Mouse (Mus musculus) forebrain, embryonic 14.5 days (tissue): ENCODE results near the gene Rrnad1. TPM values are rescaled to one million over a fixed set of nuclear protein-coding genes. Genes with fewer than 3 reads are reported as not detected.

ENCODE experiments used
- ATAC-seq: fragments of 200-750 bp; cut with Nextera tagmentation; 2 replicates; pipeline ENCODE4 v1.8.0; 2017; ENCODE audit warnings: mild to moderate bottlenecking, moderate library complexity
- DNase-seq: peaks from one replicate; pipeline ENCODE4 v3.0.0-alpha.2; 2015; ENCODE audit warnings: low spot score
- H3K27ac ChIP-seq: fragments of 300-500 bp; sonication (generic); 2 replicates; pipeline ENCODE4 v1.5.1; 2014; ENCODE audit warnings: low read depth, mild to moderate bottlenecking, control low read depth, low read length, moderate library complexity
- H3K27me3 ChIP-seq: fragments of 300-500 bp; sonication (generic); replicated peaks from 2 replicates; pipeline ENCODE4 v1.6.1; 2014; ENCODE audit warnings: low read length, control low read depth, mixed read lengths; ENCODE audit not compliant: control insufficient read depth, insufficient read depth
- H3K36me3 ChIP-seq: fragments of 300-500 bp; sonication (generic); 2 replicates; pipeline ENCODE4 v1.6.1; 2014; ENCODE audit warnings: low read length, control low read depth; ENCODE audit not compliant: control insufficient read depth, insufficient read depth
- H3K4me1 ChIP-seq: fragments of 300-500 bp; sonication (generic); 2 replicates; pipeline ENCODE4 v1.6.1; 2014; ENCODE audit warnings: antibody characterized with exemption, low read length, control low read depth; ENCODE audit not compliant: control insufficient read depth, insufficient read depth
- H3K4me2 ChIP-seq: fragments of 300-500 bp; sonication (generic); 2 replicates; pipeline ENCODE4 v1.6.1; 2014; ENCODE audit warnings: mild to moderate bottlenecking, control low read depth, low read length
- H3K4me3 ChIP-seq: fragments of 300-500 bp; sonication (generic); 2 replicates; pipeline ENCODE4 v1.5.1; 2014; ENCODE audit warnings: low read depth, low read length, control low read depth
- H3K9ac ChIP-seq: fragments of 300-500 bp; sonication (generic); 2 replicates; pipeline ENCODE4 v1.6.1; 2014; ENCODE audit warnings: mild to moderate bottlenecking, low read length, control low read depth, moderate library complexity
- H3K9me3 ChIP-seq: fragments of 300-500 bp; sonication (generic); replicated peaks from 2 replicates; pipeline ENCODE4 v1.6.1; 2016; ENCODE audit warnings: low read length, control low read depth, mixed read lengths; ENCODE audit not compliant: control insufficient read depth
- WGBS: fragments of 180-500 bp; shearing (Covaris S2); extraction: QIAGEN DNeasy Blood & Tissue Kit; methylation state at CpG from one replicate; pipeline ENCODE4 v1.1.7; 2014; 5-methylcytosine and 5-hydroxymethylcytosine counted together
- polyA plus RNA-seq: library from polyadenylated mRNA; unstranded; fragments of >200 nt; fragmentation: Nextera tagmentation; extraction: Ambion mirVana; gene quantifications from 2 replicates; pipeline ENCODE4 v1.2.1, GENCODE M21; 2014

Gene Rrnad1
- polyA plus RNA-seq, 1 experiment from 2014 or later, result 15.6 TPM

GRCm38 (mm10) chr3:87970939-87971488 is 40.5 kb upstream of the Rrnad1 start, which contains the start of gene Nes:
Nes (plus strand) TSS chr3:87971078.
- H3K27me3 ChIP-seq, result no peaks in the 10 kb centered on the region
- peak; percentile 74 for ATAC-seq
- H3K4me3 ChIP-seq, result peak within 1 kb of the TSS; percentile 67
- H3K4me1 ChIP-seq, result peaks cover 31% of the 10 kb centered on the region
- H3K4me2 ChIP-seq, result peak within 1 kb of the TSS; percentile 94
- peak; percentile 93 for DNase-seq
- H3K36me3 ChIP-seq, result peaks cover 9% of the 10 kb centered on the region
- H3K9me3 ChIP-seq, result no peaks in the 10 kb centered on the region
- peak within 1 kb of the TSS; percentile 84 for H3K9ac ChIP-seq
- under 1% methylated on average over 43 of the region's 44 CpGs for WGBS
- H3K27ac ChIP-seq, result peak within 1 kb of the TSS; percentile 94

- Histone ChIP-seq H3K36me3 (peaks cover 3% of the 10 kb centered on the region), H3K4me1 (peaks cover 31% of the 10 kb centered on the region), H3K9me3 (no peaks in the 10 kb centered on the region), H3K27me3 (no peaks in the 10 kb centered on the region), H3K9ac (peak overlapping the region; percentile 84), H3K27ac (peak overlapping the region; percentile 56; the same call in 1 of the 2 replicates), H3K4me3 (peak overlapping the region; percentile 67), H3K4me2 (peak overlapping the region; percentile 94)
- ATAC-seq, result peak; percentile 6; the same call in 1 of the 2 replicates
- DNase-seq, result peak; percentile 87
- whole genome bisulfite sequencing, result 0% methylated on average over 21 of the region's 21 CpGs
Observed at GRCm38 (mm10) chr3:87970184-87970938, 39.8 kb upstream of the Rrnad1 start.

GRCm38 (mm10) chr3:87960586-87961191 is 30.2 kb upstream of the Rrnad1 start:
- Histone ChIP-seq H3K9ac (peak overlapping the region; percentile 79), H3K4me1 (peaks cover 11% of the 10 kb centered on the region; the same call in 1 of the 2 replicates), H3K4me2 (peak overlapping the region; percentile 76), H3K27me3 (no peaks in the 10 kb centered on the region), H3K9me3 (no peaks in the 10 kb centered on the region), H3K4me3 (peak overlapping the region; percentile 40), H3K27ac (peak overlapping the region; percentile 95), H3K36me3 (no peaks in the 10 kb centered on the region)
- DNase-seq (peak; percentile 98), ATAC-seq (peak; percentile 99)
- under 1% methylated on average over 27 of the region's 27 CpGs for WGBS

GRCm38 (mm10) chr3:87960191-87960585 is 29.7 kb upstream of the Rrnad1 start:
- 3% methylated on average over 10 of the region's 10 CpGs for WGBS
- Histone ChIP-seq H3K27ac (peak overlapping the region; percentile 95), H3K9me3 (no peaks in the 10 kb centered on the region), H3K4me1 (peaks cover 11% of the 10 kb centered on the region; the same call in 1 of the 2 replicates), H3K36me3 (no peaks in the 10 kb centered on the region), H3K4me3 (peak overlapping the region; percentile 40), H3K27me3 (no peaks in the 10 kb centered on the region), H3K4me2 (peak overlapping the region; percentile 76), H3K9ac (peak overlapping the region; percentile 79)
- DNase-seq (no peak), ATAC-seq (peak; percentile 5; the same call in 1 of the 2 replicates)

- Histone ChIP-seq H3K4me3 (no peak overlapping the region), H3K36me3 (no peaks in the 10 kb centered on the region), H3K27me3 (no peaks in the 10 kb centered on the region), H3K27ac (peak overlapping the region; percentile 3; the same call in 1 of the 2 replicates), H3K9ac (no peak overlapping the region), H3K4me1 (peaks cover 11% of the 10 kb centered on the region; the same call in 1 of the 2 replicates), H3K4me2 (no peak overlapping the region), H3K9me3 (no peaks in the 10 kb centered on the region)
- DNase-seq, result no peak
- ATAC-seq, result no peak
- WGBS, result 66% methylated on average over 7 of the region's 7 CpGs
Observed at GRCm38 (mm10) chr3:87959371-87959770, 28.9 kb upstream of the Rrnad1 start.

- Histone ChIP-seq H3K4me3 (no peak overlapping the region), H3K9me3 (no peaks in the 10 kb centered on the region), H3K4me1 (peaks cover 11% of the 10 kb centered on the region; the same call in 1 of the 2 replicates), H3K4me2 (no peak overlapping the region), H3K9ac (no peak overlapping the region), H3K27ac (0 out of 2 replicates have a peak overlapping the region, but pooled peaks have one; percentile 3), H3K27me3 (no peaks in the 10 kb centered on the region), H3K36me3 (no peaks in the 10 kb centered on the region)
- no peak for ATAC-seq
- WGBS, result 39% methylated on average over 1 of the region's 1 CpGs
- no peak for DNase-seq
Observed at GRCm38 (mm10) chr3:87958967-87959366, 28.4 kb upstream of the Rrnad1 start.

GRCm38 (mm10) chr3:87958476-87958875 is 28.0 kb upstream of the Rrnad1 start:
- no peaks in the 10 kb centered on the region for H3K27me3 ChIP-seq
- ATAC-seq (no peak), DNase-seq (no peak)
- H3K4me1 ChIP-seq, result peaks cover 11% of the 10 kb centered on the region; the same call in 1 of the 2 replicates
- no peaks in the 10 kb centered on the region for H3K9me3 ChIP-seq
- H3K9ac ChIP-seq, result no peak overlapping the region
- WGBS, result 40% methylated on average over 4 of the region's 4 CpGs
- no peaks in the 10 kb centered on the region for H3K36me3 ChIP-seq
- no peak overlapping the region for H3K4me3 ChIP-seq
- no peak overlapping the region for H3K27ac ChIP-seq
- H3K4me2 ChIP-seq, result no peak overlapping the region

- Histone ChIP-seq H3K9ac (no peak overlapping the region), H3K9me3 (no peaks in the 10 kb centered on the region), H3K4me2 (no peak overlapping the region), H3K27ac (no peak overlapping the region), H3K4me3 (no peak overlapping the region), H3K36me3 (no peaks in the 10 kb centered on the region), H3K4me1 (peaks cover 12% of the 10 kb centered on the region; the same call in 1 of the 2 replicates), H3K27me3 (no peaks in the 10 kb centered on the region)
- DNase-seq (no peak), ATAC-seq (no peak)
- 8% methylated on average over 1 of the region's 1 CpGs for WGBS
Observed at GRCm38 (mm10) chr3:87958056-87958455, 27.5 kb upstream of the Rrnad1 start.
